Mouse (Mus musculus) adrenal gland, adult 8-10 months (tissue): ENCODE measurements around the gene Ccdc186. TPM values are rescaled to one million over a fixed set of nuclear protein-coding genes. Genes with fewer than 3 reads are reported as not detected.
"Not testable (repeated sequence)": the region's sequence is repeated elsewhere in the genome, so short reads cannot be mapped to it uniquely, and the experiment has no call there.

Experiments
- DNase-seq: peaks from one replicate; pipeline ENCODE4 v3.0.0; 2022
- total RNA-seq, 4 experiments: library from RNA; stranded (reverse); gene quantifications; 2 replicates each; pipeline ENCODE4 v1.2.4; 2022

Gene Ccdc186
- total RNA-seq, 4 experiments from 2014 or later = 22.6 to 35.3 (median 31.7) TPM

- DNase-seq = no peak
These were observed 20.2 kb downstream of the Ccdc186 start for GRCm38 (mm10) chr19:56801656-56802351.

GRCm38 (mm10) chr19:56800930-56801655 lies 20.9 kb downstream of the Ccdc186 start:
- DNase-seq = no peak

- DNase-seq = no peak
These were observed 21.8 kb downstream of the Ccdc186 start for GRCm38 (mm10) chr19:56800226-56800625.

- DNase-seq = no peak
These were observed 24.6 kb downstream of the Ccdc186 start for GRCm38 (mm10) chr19:56797376-56797775.

- DNase-seq = no peak
These were observed 33.0 kb downstream of the Ccdc186 start for GRCm38 (mm10) chr19:56788952-56789351.

GRCm38 (mm10) chr19:56787911-56788310 lies 34.1 kb downstream of the Ccdc186 start:
- no peak for DNase-seq

GRCm38 (mm10) chr19:56778532-56778931 lies 43.5 kb downstream of the Ccdc186 start:
- DNase-seq = not testable (repeated sequence)

GRCm38 (mm10) chr19:56776719-56777382 lies 45.1 kb downstream of the Ccdc186 start:
- DNase-seq = peak; percentile 36

- no peak for DNase-seq
These were observed 45.9 kb downstream of the Ccdc186 start for GRCm38 (mm10) chr19:56775893-56776718.

- DNase-seq = no peak
These were observed 46.8 kb downstream of the Ccdc186 start for GRCm38 (mm10) chr19:56774971-56775892.

- no peak for DNase-seq
These were observed 47.5 kb downstream of the Ccdc186 start for GRCm38 (mm10) chr19:56774408-56774962.

GRCm38 (mm10) chr19:56773393-56773971 lies 48.5 kb downstream of the Ccdc186 start:
- DNase-seq = no peak

GRCm38 (mm10) chr19:56772158-56772557 lies 49.8 kb downstream of the Ccdc186 start:
- no peak for DNase-seq

GRCm38 (mm10) chr19:56769024-56769423 lies 53.0 kb downstream of the Ccdc186 start:
- DNase-seq = no peak

- no peak for DNase-seq
These were observed 59.3 kb downstream of the Ccdc186 start for GRCm38 (mm10) chr19:56762686-56763085.

- DNase-seq = no peak
These were observed 60.3 kb downstream of the Ccdc186 start for GRCm38 (mm10) chr19:56761727-56762126.

- DNase-seq = no peak
These were observed 60.9 kb downstream of the Ccdc186 start for GRCm38 (mm10) chr19:56761096-56761495.

GRCm38 (mm10) chr19:56760306-56760940 lies 61.6 kb downstream of the Ccdc186 start:
- DNase-seq = peak; percentile 75

- DNase-seq = no peak
These were observed 62.2 kb downstream of the Ccdc186 start for GRCm38 (mm10) chr19:56759740-56760139.

- no peak for DNase-seq
These were observed 63.7 kb downstream of the Ccdc186 start for GRCm38 (mm10) chr19:56758311-56758710.
